Mouse (Mus musculus) intestine, postnatal 0 days (tissue): Measurements from ENCODE around the gene Dnajb2. TPM values are rescaled to one million over a fixed set of nuclear protein-coding genes. Genes with fewer than 3 reads are reported as not detected.
"Not testable (repeated sequence)": the region's sequence is repeated elsewhere in the genome, so short reads cannot be mapped to it uniquely, and the experiment has no call there.

Experiments used
- ATAC-seq: fragments of 200-750 bp; cut with Nextera tagmentation; 2 replicates; pipeline ENCODE4 v1.8.0; 2017; ENCODE audit warnings: mild to moderate bottlenecking, moderate TSS enrichment, moderate library complexity
- H3K27ac ChIP-seq: fragments of 300-500 bp; sonication (generic); 2 replicates; pipeline ENCODE4 v1.5.1; 2014; ENCODE audit warnings: mild to moderate bottlenecking, low read depth, low read length, moderate library complexity
- H3K27me3 ChIP-seq: fragments of 300-500 bp; sonication (generic); replicated peaks from 2 replicates; pipeline ENCODE4 v1.6.1; 2014; ENCODE audit warnings: low read length, mixed read lengths; ENCODE audit not compliant: control insufficient read depth, insufficient read depth
- H3K36me3 ChIP-seq: fragments of 300-500 bp; sonication (generic); 2 replicates; pipeline ENCODE4 v1.6.1; 2014; ENCODE audit warnings: mild to moderate bottlenecking, moderate library complexity; ENCODE audit not compliant: control insufficient read depth, insufficient read depth
- H3K4me1 ChIP-seq: fragments of 300-500 bp; sonication (generic); replicated peaks from 2 replicates; pipeline ENCODE4 v1.6.1; 2014; ENCODE audit warnings: antibody characterized with exemption, low read length, mixed read lengths; ENCODE audit not compliant: control insufficient read depth, insufficient read depth
- H3K4me2 ChIP-seq: fragments of 300-500 bp; sonication (generic); replicated peaks from 2 replicates; pipeline ENCODE4 v1.6.1; 2014; ENCODE audit warnings: low read depth, mild to moderate bottlenecking, moderate library complexity
- H3K4me3 ChIP-seq: fragments of 300-500 bp; sonication (generic); 2 replicates; pipeline ENCODE4 v1.5.1; 2014; ENCODE audit warnings: low read depth, low read length
- H3K9ac ChIP-seq: fragments of 300-500 bp; sonication (generic); 2 replicates; pipeline ENCODE4 v1.6.1; 2014; ENCODE audit warnings: mild to moderate bottlenecking, low read depth, low read length
- H3K9me3 ChIP-seq: fragments of 300-500 bp; sonication (generic); 2 replicates; pipeline ENCODE4 v1.6.1; 2016; ENCODE audit warnings: mixed run types; ENCODE audit not compliant: control insufficient read depth
- CTCF ChIP-seq: sonication (generic); IDR thresholded peaks from 2 replicates; pipeline ENCODE4 v1.5.1; 2016; ENCODE audit warnings: low read depth, mild to moderate bottlenecking, control low read depth, antibody characterized with exemption, moderate library complexity
- WGBS: fragments of 180-500 bp; shearing (Covaris S2); extraction: QIAGEN DNeasy Blood & Tissue Kit; methylation state at CpG from one replicate; pipeline ENCODE4 v1.1.7; 2014; 5-methylcytosine and 5-hydroxymethylcytosine counted together
- polyA plus RNA-seq: library from polyadenylated mRNA; unstranded; fragments of >200 nt; fragmentation: Nextera tagmentation; extraction: Ambion mirVana; gene quantifications from 2 replicates; pipeline ENCODE4 v1.2.1, GENCODE M21; 2015

Dnajb2 gene
- polyA plus RNA-seq, 1 experiment from 2014 or later = 11.4 TPM

DNA sequence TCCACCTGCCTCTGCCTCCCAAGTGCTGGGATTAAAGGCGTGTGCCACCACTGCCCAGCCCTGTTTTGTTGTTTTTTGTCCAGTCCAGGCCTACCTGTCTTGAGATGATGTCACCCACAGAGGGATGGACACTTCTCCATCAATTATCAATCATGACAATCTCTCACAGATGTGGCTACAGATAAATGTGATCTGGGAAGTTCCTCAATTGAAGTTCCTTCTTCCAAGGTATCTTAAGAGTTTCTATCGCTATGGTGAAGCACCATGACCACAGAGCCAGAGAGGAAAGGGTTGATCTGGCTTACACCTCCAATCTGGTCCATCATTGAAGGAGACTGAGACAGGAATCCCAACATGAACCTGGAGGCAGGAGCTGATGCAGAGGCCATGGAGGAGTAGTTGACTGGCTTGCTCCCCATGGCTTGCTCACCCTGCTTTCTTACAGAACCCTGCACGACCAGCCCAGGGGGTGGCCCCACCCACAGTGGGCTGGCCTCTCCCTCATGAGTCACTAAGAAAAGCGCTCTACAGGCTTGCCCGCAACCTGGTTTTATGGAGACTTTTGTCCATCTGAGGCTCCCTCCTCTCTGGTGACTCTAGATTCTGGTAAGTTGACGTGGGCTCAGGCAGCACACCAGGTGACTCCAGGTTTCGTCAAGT, 5.7 kb upstream of the Dnajb2 start:
- TF ChIP-seq CTCF = no peak
- Histone ChIP-seq H3K27me3 (no peaks in the 10 kb centered on the region), H3K36me3 (no peaks in the 10 kb centered on the region), H3K4me1 (no peaks in the 10 kb centered on the region; the same call in 1 of the 2 replicates), H3K27ac (no peak overlapping the region), H3K4me2 (no peak overlapping the region), H3K4me3 (no peak overlapping the region), H3K9ac (no peak overlapping the region), H3K9me3 (no peaks in the 10 kb centered on the region)
- WGBS = 63% methylated on average over 7 of the region's 7 CpGs
- ATAC-seq = no peak

DNA sequence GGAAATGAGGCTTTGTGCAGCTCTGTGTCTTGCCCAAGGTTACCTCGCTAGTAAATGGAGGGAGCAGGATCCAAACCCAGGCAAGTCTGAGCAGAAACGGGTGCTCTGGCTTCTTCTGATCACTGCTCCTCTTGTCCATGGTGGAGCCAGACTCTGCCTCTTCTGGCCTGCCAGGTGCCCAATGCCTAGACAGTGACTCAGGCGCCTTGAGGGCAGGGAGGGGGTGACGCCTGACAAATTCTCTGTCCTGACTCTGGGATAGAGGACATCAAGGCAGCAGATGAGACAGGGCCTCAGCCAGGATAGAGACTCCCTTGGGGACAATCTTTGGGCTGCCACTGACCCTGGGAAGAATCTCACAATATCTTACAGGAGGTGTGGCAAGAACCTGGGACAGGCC, 5.0 kb upstream of the Dnajb2 start:
- no peak overlapping the region for H3K9ac ChIP-seq
- ATAC-seq = no peak
- no peaks in the 10 kb centered on the region for H3K9me3 ChIP-seq
- H3K4me3 ChIP-seq = no peak overlapping the region
- no peaks in the 10 kb centered on the region; the same call in 1 of the 2 replicates for H3K4me1 ChIP-seq
- no peaks in the 10 kb centered on the region for H3K36me3 ChIP-seq
- H3K27ac ChIP-seq = no peak overlapping the region
- WGBS = 73% methylated on average over 4 of the region's 4 CpGs
- no peak for TF ChIP-seq CTCF
- H3K4me2 ChIP-seq = no peak overlapping the region
- no peaks in the 10 kb centered on the region for H3K27me3 ChIP-seq

DNA sequence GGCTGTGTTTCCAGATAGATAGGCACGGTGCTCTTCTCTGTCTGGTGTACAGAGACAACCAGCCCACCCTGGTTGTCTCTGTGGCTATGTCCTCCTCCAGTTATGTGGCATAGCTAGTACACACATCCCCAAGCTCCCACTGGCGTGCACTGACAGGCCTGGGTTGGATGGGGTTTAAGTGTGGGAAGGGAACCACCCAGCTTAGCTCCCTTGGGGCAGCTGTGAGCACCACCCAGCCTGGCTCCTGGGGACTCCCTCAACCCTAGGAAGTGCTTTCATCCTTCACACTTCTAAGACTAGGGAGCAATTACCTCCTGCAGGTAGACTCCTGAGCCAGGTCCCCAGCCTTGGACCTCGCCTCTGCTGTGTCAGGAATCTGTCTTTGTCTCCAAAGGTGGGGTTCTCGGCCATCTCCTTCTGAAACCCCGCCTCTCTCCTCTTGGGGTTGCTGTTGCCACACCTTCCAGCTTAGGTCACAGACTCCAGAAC, 4.5 kb upstream of the Dnajb2 start, which contains the start of gene A630095N17Rik:
Gene A630095N17Rik (minus strand): TSS at position 439 of the 489 bp plus-strand sequence.
- Histone ChIP-seq H3K4me1 (no peaks in the 10 kb centered on the region; the same call in 1 of the 2 replicates), H3K27me3 (no peaks in the 10 kb centered on the region), H3K4me2 (no peak within 1 kb of the TSS), H3K9me3 (no peaks in the 10 kb centered on the region), H3K36me3 (no peaks in the 10 kb centered on the region), H3K4me3 (no peak within 1 kb of the TSS), H3K9ac (no peak within 1 kb of the TSS), H3K27ac (no peak within 1 kb of the TSS)
- WGBS = 62% methylated on average over 5 of the region's 5 CpGs
- TF ChIP-seq CTCF = no peak
- ATAC-seq = no peak

DNA sequence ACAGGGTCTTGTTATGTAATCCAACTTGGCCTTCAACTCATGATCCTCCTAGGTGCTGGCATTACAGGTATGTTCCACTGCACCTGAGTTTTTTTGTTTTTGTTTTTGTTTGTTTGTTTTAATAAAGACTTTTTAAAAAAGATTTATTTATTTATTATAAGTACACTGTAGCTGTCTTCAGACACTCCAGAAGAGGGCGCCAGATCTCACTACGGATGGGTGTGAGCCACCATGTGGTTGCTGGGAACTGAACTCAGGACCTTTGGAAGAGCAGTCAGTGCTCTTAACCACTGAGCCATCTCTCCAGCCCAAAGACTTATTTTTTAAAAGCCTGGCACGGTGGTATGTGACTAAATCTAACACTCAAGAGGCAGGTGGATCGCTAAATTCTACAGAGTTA, 3.7 kb upstream of the Dnajb2 start:
- H3K36me3 ChIP-seq, H3K4me2 ChIP-seq, H3K27ac ChIP-seq, ATAC-seq, H3K4me1 ChIP-seq, H3K27me3 ChIP-seq, H3K4me3 ChIP-seq, H3K9me3 ChIP-seq, H3K9ac ChIP-seq: not testable (repeated sequence)
- 64% methylated on average over 4 of the region's 4 CpGs for WGBS
- TF ChIP-seq CTCF = peak; percentile 37

DNA sequence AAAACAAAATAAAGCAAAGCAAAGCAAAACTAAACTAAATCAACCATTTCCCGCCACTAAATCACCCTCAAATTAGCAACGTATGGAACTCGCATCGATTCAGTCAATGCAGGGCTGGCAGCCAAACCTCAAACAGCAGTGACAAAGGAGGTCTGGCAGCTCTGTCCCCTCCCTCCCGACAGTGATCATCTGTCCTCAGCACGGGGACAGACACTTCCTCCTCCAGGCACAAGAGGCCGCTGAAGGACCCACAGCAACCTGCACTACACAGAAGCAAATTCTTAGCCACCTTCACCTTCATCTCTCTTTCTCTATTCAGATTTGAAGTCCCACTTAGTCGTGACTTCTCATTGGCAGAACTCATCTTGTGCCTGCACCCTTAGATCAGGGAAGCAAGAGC, 1.6 kb upstream of the Dnajb2 start:
- peak overlapping the region; percentile 39; the same call in 1 of the 2 replicates for H3K4me2 ChIP-seq
- H3K4me3 ChIP-seq = no peak overlapping the region
- no peak overlapping the region for H3K27ac ChIP-seq
- H3K27me3 ChIP-seq = no peaks in the 10 kb centered on the region
- TF ChIP-seq CTCF = peak; percentile 80
- no peak for ATAC-seq
- H3K36me3 ChIP-seq = peaks cover 4% of the 10 kb centered on the region; the same call in 1 of the 2 replicates
- WGBS = 1% methylated on average over 8 of the region's 8 CpGs
- no peaks in the 10 kb centered on the region; the same call in 1 of the 2 replicates for H3K4me1 ChIP-seq
- no peak overlapping the region for H3K9ac ChIP-seq
- H3K9me3 ChIP-seq = no peaks in the 10 kb centered on the region

DNA sequence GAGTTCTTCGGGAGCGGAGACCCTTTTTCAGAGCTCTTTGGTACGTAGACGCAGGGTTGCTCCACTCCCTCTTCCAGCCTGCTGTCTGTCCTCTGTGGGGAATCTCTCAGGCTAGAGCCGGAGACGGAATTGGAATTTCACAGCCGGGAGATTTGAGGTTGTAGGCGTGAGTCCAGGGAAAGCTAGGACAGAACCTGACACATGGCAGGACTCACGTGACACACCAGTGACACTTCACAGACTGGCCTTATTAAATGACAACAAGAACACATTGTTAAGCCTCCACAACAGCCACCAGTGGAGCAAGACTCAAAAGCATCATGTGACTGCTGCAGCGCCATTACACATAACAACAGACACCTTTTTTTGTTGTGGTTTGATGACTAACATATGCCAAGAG, 3.4 kb downstream of the Dnajb2 start:
- peaks cover 36% of the 10 kb centered on the region for H3K36me3 ChIP-seq
- no peak overlapping the region for H3K27ac ChIP-seq
- no peaks in the 10 kb centered on the region for H3K9me3 ChIP-seq
- H3K4me1 ChIP-seq = no peaks in the 10 kb centered on the region; the same call in 1 of the 2 replicates
- H3K4me2 ChIP-seq = no peak overlapping the region
- ATAC-seq = no peak
- H3K4me3 ChIP-seq = no peak overlapping the region
- no peak overlapping the region for H3K9ac ChIP-seq
- WGBS = 88% methylated on average over 10 of the region's 10 CpGs
- TF ChIP-seq CTCF = no peak
- H3K27me3 ChIP-seq = no peaks in the 10 kb centered on the region
